Mouse (Mus musculus) cerebellum, adult 2 months (tissue): ENCODE measurements around the gene Nrl. TPM values are rescaled to one million over a fixed set of nuclear protein-coding genes. Genes with fewer than 3 reads are reported as not detected.
A peak's percentile ranks its signal among the peaks of the same experiment; 100 is the strongest.

Source experiments
- DNase-seq, 2 experiments: peaks; one replicate each; pipeline ENCODE4 v3.0.0; 2021
- H3K27ac ChIP-seq: fragments of 200-500 bp; 2 replicates; pipeline ENCODE4 v1.5.1; 2012; ENCODE audit warnings: low read length, control low read depth, inconsistent platforms; ENCODE audit not compliant: insufficient read depth
- H3K27me3 ChIP-seq: fragments of 200-500 bp; 2 replicates; pipeline ENCODE4 v1.6.1; 2012; ENCODE audit warnings: inconsistent platforms, mild to moderate bottlenecking, low read length, moderate library complexity; ENCODE audit not compliant: control insufficient read depth, insufficient read depth
- H3K4me1 ChIP-seq: fragments of 200-500 bp; 2 replicates; pipeline ENCODE4 v1.6.1; 2011; ENCODE audit warnings: low read length; ENCODE audit not compliant: control insufficient read depth, insufficient read depth
- H3K4me3 ChIP-seq: fragments of 200-500 bp; replicated peaks from 2 replicates; pipeline ENCODE3; 2011; ENCODE audit warnings: mild to moderate bottlenecking, low read depth, low read length, control low read depth; ENCODE audit not compliant: insufficient read depth
- CTCF ChIP-seq: fragments of 200-500 bp; IDR thresholded peaks from 2 replicates; pipeline ENCODE4 v1.5.1; 2011; ENCODE audit warnings: low read depth, mild to moderate bottlenecking, control low read depth, low read length, moderate library complexity, borderline replicate concordance; ENCODE audit not compliant: insufficient read depth
- POLR2A ChIP-seq: fragments of 200-500 bp; IDR thresholded peaks from 2 replicates; pipeline ENCODE4 v1.6.1; 2011; ENCODE audit warnings: low read length, control low read depth, borderline replicate concordance; ENCODE audit not compliant: insufficient read depth
- WGBS: fragments of 180-500 bp; shearing (Covaris S2); methylation state at CpG from one replicate; pipeline ENCODE4 v1.1.7; 2018; 5-methylcytosine and 5-hydroxymethylcytosine counted together
- polyA plus RNA-seq: library from polyadenylated mRNA; depleted of rRNA; stranded (reverse); fragments of >200 nt; gene quantifications from 2 replicates; pipeline ENCODE4 v1.2.3, GENCODE M21; 2012

Gene Nrl
- polyA plus RNA-seq, 1 experiment, result 0.56 TPM

DNA sequence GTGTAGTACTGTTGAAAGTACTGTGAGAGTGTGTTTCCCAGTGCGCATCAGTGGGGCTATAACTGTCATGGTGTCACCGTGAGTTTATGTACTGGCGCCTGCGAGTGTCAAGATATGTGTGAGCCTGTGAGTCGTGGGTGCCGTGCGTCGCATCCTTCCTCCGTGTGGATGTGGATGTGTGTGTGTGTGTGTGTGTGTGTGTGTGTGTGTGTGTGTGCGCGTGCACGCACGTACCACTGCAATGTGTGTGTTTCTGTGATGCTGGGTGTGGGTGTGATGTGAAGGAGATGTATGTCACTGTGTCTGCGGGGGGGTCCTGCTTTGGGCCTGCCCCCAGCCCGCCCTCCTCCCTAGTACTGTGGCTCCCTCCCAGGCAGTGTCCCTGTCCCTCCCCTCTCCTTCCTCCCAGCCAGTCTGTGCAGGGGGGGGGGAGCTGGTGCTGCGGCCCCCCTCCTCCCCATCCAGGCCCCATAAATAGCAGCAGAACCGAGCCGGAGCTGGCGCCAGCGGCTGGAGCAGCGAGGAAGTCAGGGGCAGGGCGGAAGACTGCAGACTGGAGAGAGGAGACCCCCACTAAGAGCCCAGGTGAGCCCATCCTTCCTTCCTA is 14.6 kb downstream of the Nrl start, which contains the start of gene Cpne6:
Cpne6 (plus strand) TSS at position 321 of the 607 bp plus-strand sequence.
- Histone ChIP-seq H3K27ac (no peak within 1 kb of the TSS), H3K4me3 (no peak within 1 kb of the TSS), H3K4me1 (no peaks in the 10 kb centered on the region), H3K27me3 (no peaks in the 10 kb centered on the region)
- no peak for TF ChIP-seq CTCF
- no peak for TF ChIP-seq POLR2A
- WGBS, result 69% methylated on average over 22 of the region's 22 CpGs
- no peak for DNase-seq

DNA sequence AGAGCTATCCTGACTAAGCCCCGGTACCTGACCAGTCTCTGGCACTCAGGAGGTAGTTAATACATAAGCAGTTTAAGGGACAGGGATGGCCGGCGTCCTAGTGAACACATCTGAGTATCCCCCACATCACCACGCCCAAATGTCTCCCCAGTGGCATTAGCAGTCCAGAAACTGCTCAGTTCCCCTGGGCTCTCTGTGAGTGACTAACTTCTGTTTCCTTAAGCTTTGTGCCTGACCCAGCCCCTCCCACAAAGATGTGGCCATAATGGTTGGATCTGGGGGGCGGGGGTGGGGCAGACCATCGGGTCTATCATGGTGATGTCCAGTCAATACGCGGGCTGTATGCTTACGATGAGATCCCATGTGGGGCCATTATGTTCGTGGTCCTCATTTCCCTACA is 15.2 kb downstream of the Nrl start:
- no peaks in the 10 kb centered on the region for H3K4me1 ChIP-seq
- no peaks in the 10 kb centered on the region for H3K27me3 ChIP-seq
- H3K4me3 ChIP-seq, result no peak overlapping the region
- TF ChIP-seq CTCF (no peak), POLR2A (no peak)
- no peak overlapping the region for H3K27ac ChIP-seq
- WGBS, result 70% methylated on average over 10 of the region's 10 CpGs
- no peak for DNase-seq

DNA sequence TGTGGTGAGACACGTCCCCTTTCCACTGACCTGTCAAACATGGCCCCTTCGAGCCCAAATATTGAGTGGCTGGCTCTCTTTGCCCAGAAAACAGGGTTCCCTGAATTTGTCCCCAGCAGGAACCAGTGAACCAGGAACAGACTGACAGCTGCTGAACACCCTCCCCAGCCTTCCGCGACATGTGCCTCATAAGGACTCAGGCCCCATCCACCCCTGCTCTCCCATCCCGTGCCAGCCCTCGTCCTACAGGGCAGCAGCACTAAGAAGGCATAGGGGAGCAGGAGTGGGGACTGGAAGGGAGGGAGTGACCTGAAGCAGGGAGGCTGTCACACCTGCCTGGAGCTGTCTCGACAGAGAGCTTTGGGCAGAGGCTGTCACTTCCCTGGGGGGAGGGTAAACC is 17.0 kb downstream of the Nrl start:
- DNase-seq, result no peak
- H3K4me3 ChIP-seq, result no peak overlapping the region
- no peaks in the 10 kb centered on the region for H3K4me1 ChIP-seq
- WGBS, result 27% methylated on average over 7 of the region's 7 CpGs
- no peaks in the 10 kb centered on the region for H3K27me3 ChIP-seq
- TF ChIP-seq CTCF (no peak), POLR2A (no peak)
- no peak overlapping the region for H3K27ac ChIP-seq

DNA sequence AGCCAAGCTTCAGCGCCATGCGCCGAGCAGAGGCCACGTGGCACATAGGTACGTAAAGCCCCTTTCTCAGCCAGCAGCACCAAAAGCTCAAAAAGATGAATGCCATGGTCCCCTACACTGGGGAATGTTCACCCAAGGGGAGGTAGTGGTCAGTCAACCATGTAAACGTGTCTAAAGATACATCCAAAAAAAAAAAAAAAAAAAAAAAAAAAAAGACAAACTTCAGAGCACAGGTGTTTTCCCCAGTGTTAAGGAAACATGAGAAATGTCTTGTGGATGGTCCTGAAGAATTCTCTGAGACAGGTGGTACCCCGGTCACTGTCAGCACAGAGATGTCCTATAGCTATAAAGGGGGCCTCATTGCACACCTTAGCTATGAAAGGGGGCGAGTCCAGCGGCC is 19.2 kb downstream of the Nrl start:
- H3K27ac ChIP-seq, result no peak overlapping the region
- no peak overlapping the region for H3K4me3 ChIP-seq
- DNase-seq, result no peak
- H3K4me1 ChIP-seq, result no peaks in the 10 kb centered on the region
- TF ChIP-seq POLR2A, result no peak
- TF ChIP-seq CTCF, result no peak
- WGBS, result 79% methylated on average over 9 of the region's 9 CpGs
- no peaks in the 10 kb centered on the region for H3K27me3 ChIP-seq

DNA sequence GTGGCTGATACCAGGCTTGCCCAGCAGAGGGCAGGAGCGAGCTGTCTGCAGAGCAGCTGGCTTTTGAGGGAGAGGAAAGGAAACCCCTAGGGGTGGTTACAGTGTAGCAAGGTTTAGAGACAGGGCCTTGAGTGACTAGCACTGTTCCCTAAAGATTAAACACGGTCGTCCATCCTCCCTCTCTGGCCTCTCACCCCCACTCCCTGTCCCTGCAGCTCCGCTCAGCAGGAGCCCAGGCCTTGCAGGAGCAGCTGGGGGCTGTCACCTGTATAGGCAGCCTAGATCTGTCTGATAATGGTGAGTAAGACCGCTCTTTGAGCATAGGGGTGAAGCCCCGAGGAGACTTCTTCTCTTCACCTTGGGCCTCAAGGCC is 27.3 kb downstream of the Nrl start:
- 33% methylated on average over 6 of the region's 6 CpGs for WGBS
- Histone ChIP-seq H3K4me3 (no peak overlapping the region), H3K27ac (no peak overlapping the region), H3K27me3 (no peaks in the 10 kb centered on the region), H3K4me1 (peaks cover 8% of the 10 kb centered on the region)
- TF ChIP-seq POLR2A (no peak), CTCF (peak; percentile 98)
- peak; percentile 79 to 92 for DNase-seq

DNA sequence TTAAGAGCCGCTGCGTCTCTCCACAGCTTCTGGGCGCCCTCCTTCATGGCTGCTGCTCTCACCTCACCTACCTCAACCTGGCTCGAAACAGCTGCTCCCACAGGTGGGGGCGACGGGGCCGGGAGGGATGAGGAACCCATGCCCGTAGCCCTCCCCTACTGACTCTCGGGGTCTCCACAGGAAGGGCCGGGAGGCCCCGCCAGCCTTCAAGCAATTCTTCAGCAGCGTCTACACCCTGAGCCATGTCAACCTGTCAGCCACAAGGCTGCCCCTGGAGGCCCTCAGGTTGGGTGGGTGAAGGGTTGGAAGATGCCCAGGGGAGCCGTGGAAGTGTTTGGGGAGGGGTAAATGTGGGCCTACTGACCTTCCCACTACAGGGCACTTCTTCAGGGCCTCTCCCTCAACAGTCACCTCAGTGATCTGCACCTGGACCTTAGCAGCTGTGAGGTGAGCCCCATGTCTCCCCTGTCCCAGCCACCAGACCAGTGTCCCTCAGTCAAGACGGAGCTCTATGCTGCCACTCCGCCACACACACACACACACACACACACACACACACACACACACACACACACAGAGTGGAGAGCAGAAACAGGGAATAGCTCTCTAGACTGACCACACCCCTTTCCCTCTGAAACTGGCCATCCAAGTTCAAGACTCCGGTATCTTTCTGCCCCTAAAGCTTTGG is 27.9 kb downstream of the Nrl start:
- no peaks in the 10 kb centered on the region for H3K27me3 ChIP-seq
- peaks cover 11% of the 10 kb centered on the region for H3K4me1 ChIP-seq
- H3K4me3 ChIP-seq, result no peak overlapping the region
- no peak for TF ChIP-seq POLR2A
- no peak for TF ChIP-seq CTCF
- no peak for DNase-seq
- WGBS, result 82% methylated on average over 15 of the region's 16 CpGs
- H3K27ac ChIP-seq, result no peak overlapping the region

DNA sequence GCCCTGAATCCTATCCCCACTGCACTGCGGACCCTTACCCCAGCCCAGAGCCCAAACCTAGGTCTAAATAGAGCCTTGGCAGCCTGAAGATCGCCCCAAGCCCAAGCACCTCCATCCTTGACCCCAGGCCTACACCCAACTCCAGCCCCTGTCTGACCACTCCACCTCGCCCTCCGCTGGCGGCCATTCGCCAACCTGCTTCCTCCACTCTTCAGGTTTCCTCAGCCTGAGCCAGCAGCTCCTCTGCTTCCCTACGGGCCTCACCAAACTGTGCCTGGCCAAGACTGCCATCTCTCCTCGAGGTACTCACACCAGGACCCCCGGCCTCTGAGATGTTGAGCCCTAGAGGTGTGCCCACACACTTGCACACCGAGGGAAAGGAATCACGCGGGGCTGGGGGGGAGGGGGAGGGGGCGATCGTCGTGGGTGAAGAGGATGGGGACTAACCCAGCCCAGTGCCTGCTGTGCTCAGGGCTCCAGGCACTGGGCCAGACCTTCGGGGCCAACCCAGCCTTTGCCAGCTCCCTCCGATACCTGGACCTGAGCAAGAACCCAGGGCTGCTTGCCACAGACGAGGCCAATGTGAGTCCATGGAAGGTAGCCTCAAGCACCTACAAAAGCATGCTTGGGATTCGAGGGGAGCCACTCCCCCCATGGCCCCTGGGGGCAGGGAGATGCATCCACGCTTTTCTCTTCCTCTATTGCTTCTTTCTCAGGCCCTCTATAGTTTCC is 29.1 kb downstream of the Nrl start:
- Histone ChIP-seq H3K27me3 (no peaks in the 10 kb centered on the region), H3K4me3 (no peak overlapping the region), H3K27ac (no peak overlapping the region), H3K4me1 (peaks cover 13% of the 10 kb centered on the region)
- TF ChIP-seq POLR2A (no peak), CTCF (no peak)
- WGBS, result 25% methylated on average over 19 of the region's 20 CpGs
- peak; percentile 66 to 72 for DNase-seq

DNA sequence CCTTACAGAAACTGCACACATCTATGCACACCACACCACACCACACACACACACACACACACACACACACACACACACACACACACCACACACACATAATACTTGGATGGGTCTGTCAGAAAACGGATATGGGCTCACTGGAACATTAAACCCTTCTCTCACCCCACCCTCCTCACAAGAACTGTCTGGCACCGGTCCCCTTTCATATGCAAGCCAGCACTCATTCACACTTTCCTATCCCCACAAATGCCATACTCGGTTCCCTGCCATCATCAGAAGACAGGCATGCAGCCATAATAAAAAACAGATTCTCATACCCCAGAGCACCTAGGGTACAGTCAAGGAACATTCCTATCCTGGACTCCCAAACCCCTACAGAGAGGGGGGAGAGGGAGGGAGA is 32.7 kb downstream of the Nrl start:
- no peaks in the 10 kb centered on the region for H3K27me3 ChIP-seq
- H3K4me3 ChIP-seq, result peak overlapping the region; percentile 96
- no peak for DNase-seq
- TF ChIP-seq CTCF (no peak), POLR2A (no peak)
- 20% methylated on average over 3 of the region's 3 CpGs for WGBS
- peaks cover 16% of the 10 kb centered on the region for H3K4me1 ChIP-seq
- no peak overlapping the region for H3K27ac ChIP-seq
